In genomic region chr5:34168950-34169891, GRCm38 (mm10) we compare ENCODE assay signal across 8 mouse cellular contexts. TPM values are rescaled to one million over a fixed set of nuclear protein-coding genes. Genes with fewer than 3 reads are reported as not detected.
DNase-seq lines count a peak whose midpoint lies in the region; ATAC-seq lines count a peak whose summit lies in the region.

TSS of gene Poln (minus strand) at chr5:34169448.
TSS of gene Haus3 (minus strand) at chr5:34169527.

- under 1% methylated on average over 57 of the region's 57 CpGs for WGBS in hindbrain, embryonic 15.5 days

- peak; percentile 100 for ATAC-seq in hindbrain, embryonic 15.5 days (ENCODE audit: low FRiP score, low read depth)

- no peaks in the 10 kb centered on the region for H3K9me3 ChIP-seq in hindbrain, embryonic 15.5 days

- H3K9ac ChIP-seq in hindbrain, embryonic 15.5 days: peak within 1 kb of the TSS; percentile 63

- no peaks in the 10 kb centered on the region for H3K27me3 ChIP-seq in hindbrain, embryonic 15.5 days

- peaks cover 19% of the 10 kb centered on the region for H3K4me1 ChIP-seq in hindbrain, embryonic 15.5 days (replicated peaks)

- peak within 1 kb of the TSS; percentile 86 for H3K27ac ChIP-seq in hindbrain, embryonic 15.5 days (replicated peaks)

- H3K4me2 ChIP-seq in hindbrain, embryonic 15.5 days: peak within 1 kb of the TSS; percentile 64

- H3K4me3 ChIP-seq in hindbrain, embryonic 15.5 days: peak within 1 kb of the TSS; percentile 59

- DNase-seq in T-cell, adult 2 months (ENCODE audit: low spot score): peak; percentile 98
- DNase-seq in cerebellum, postnatal 36 days: peak; percentile 95 to 97
- peak; percentile 97 for DNase-seq in frontal cortex, postnatal 36 days (ENCODE audit: low spot score in 2 of 2)
- DNase-seq in left cerebral cortex, adult 11 months (ENCODE audit: low spot score): peak; percentile 96
- peak; percentile 98 to 99 for DNase-seq in lung, postnatal 4 days
- peak; percentile 95 for DNase-seq in retina, postnatal 7 days (ENCODE audit: low read depth, low spot score)
- DNase-seq in urinary bladder, adult 2 months (ENCODE audit: low spot score): peak; percentile 89

- peaks cover 11% of the 10 kb centered on the region; the same call in 1 of the 2 replicates for H3K36me3 ChIP-seq in hindbrain, embryonic 15.5 days

RNA-seq across cellular contexts. Expression of gene Poln, which starts in this region (rescaled TPM):
- 0.45 and 0.77 TPM in 2 replicates for polyA plus RNA-seq in hindbrain, embryonic 15.5 days (2015; fragmentation: Nextera tagmentation; extraction: Ambion mirVana)
- polyA plus RNA-seq in urinary bladder, adult 2 months (2012; rRNA removed): 0.19 and 0.46 TPM in 2 replicates

RNA-seq across cellular contexts. Expression of gene Haus3, which starts in this region (rescaled TPM):
- polyA plus RNA-seq in hindbrain, embryonic 15.5 days (2015; fragmentation: Nextera tagmentation; extraction: Ambion mirVana): 13.5 and 14.5 TPM in 2 replicates
- 5.3 and 6.1 TPM in 2 replicates for polyA plus RNA-seq in urinary bladder, adult 2 months (2012; rRNA removed)

Comparison
In these comparisons a context has a peak if more than half of its experiments do, and no peak if none do; other contexts are left out.
1. Peak in every context shown above with its lines: DNase-seq, ATAC-seq, H3K4me3 ChIP-seq and H3K27ac ChIP-seq.